Mouse (Mus musculus) left cerebral cortex, postnatal 4 days (tissue): Measurements from ENCODE around the gene Fam241a. TPM values are rescaled to one million over a fixed set of nuclear protein-coding genes. Genes with fewer than 3 reads are reported as not detected.

Experiments used
- DNase-seq: peaks from one replicate; pipeline ENCODE4 v3.0.0-alpha.2; 2022
- intact Hi-C: fragments of 180-260 bp; cut with DNase I; formaldehyde crosslinking; loops from one replicate; pipeline ENCODE4 v1.15.1; 2025
- total RNA-seq, 2 experiments: library from RNA; stranded (reverse); gene quantifications; 2 replicates each; pipeline ENCODE4 v1.2.3; 2021

The Fam241a gene
- total RNA-seq, 2 experiments from 2014 or later, result 11.0 to 13.2 TPM

DNA sequence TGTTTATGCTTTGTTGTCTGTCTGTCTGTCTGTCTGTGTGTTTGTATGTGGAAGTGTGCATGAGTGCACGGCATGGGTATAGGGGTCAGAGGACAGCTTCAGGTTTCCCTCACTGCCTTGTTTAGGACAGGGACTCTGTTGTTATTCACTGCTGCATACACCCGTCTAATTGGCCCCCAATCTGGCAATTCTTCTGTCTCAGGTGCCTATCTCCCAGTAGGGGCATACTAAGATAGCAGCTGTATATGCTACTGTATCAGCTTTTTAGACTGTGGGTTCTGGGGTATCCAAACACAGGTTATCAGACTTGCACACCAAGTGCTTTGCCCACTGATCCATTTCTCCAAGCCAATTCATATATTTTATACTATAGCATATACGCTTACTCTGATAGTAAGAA, 16.2 kb downstream of the Fam241a start:
- intact Hi-C loops, result no loop called here
- DNase-seq, result no peak

DNA sequence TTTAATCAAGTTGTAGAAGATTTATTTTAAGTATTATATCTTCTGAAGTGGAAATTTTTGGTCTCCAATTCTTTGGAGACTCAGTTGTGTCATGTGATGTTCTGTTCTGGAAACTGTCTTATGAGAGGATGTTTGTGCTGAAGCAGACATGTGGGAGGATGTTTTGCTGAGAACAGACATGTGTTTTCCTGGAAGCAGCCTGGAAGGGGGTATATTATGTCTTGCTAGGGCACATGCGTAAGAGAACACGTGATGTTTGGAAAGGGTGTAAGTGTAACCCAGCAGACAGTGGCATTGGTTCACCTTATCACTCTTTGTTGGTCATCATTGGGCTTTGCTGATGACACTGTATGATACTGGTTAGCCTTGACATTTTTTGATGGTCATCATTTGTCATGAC, 20.6 kb downstream of the Fam241a start:
- intact Hi-C loops, result no loop called here
- DNase-seq, result no peak

DNA sequence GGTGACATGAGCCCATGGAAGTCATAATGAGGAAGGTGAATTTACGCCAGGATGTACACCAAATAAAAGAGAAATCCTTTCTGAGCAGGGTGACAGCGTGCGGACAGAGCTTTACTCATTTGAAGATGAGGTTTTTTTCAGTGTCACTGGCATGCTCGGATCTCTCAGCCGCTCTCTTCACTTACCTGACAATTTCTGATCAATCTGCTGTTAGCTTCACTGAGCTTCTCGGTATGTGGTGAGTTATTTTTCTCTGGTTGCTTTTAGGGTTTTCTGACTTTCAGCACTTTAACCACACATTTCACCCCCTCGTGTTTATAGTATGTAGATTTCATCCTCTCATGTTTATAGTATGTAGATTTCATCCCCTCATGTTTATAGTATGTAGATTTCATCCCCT, 21.1 kb downstream of the Fam241a start:
- DNase-seq, result no peak
- intact Hi-C loops, result no loop called here

DNA sequence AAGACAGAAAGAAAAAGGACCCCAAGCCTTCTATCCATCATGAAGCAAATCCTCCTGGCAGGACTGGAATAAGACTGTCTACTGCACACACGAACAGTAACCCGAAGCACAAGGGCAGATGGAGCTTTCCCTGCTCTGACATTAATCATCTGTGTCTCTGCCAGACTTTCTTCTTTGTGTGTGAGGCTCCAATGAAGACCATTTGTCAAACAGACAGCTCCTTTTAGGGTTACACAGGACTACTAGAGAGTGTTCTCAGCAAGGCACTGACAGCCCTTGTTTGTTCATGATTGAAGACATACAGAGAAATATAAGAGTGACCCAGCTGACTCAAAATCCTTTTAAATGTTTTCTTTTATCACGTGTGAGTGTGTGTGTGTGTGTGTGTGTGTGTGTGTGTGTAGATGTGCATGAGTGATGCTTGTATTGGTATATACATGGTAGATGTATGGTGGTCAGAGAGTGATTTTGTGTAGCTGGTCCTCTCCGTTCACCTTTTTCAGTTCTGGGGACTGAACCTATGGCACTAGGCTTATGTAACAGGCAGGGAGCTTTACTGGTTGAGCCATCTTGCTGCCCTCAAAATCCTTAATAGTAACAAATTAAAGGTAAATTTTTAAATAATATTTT, 21.8 kb downstream of the Fam241a start:
- intact Hi-C loops, result no loop called here
- DNase-seq, result no peak

DNA sequence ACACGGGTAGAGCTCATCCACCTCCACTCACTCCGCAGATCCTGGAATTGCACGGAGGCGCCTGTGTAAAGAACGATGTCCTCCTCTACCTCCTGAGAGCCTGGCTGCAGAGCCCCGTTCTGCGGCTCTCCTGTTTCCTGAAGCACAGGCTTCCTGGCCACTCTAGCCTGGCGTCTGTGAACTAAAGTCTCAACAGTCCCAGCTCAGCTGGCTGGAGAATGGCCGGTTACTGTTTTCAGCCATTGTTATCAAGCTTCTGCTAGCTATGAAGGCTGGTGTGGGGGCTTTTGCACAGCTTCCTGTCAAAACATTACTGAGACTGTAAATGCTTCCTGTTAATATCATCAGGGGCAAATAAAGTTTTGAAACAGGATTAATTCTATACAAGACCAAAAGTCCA, 24.5 kb downstream of the Fam241a start:
- intact Hi-C loops, result no loop called here
- no peak for DNase-seq

DNA sequence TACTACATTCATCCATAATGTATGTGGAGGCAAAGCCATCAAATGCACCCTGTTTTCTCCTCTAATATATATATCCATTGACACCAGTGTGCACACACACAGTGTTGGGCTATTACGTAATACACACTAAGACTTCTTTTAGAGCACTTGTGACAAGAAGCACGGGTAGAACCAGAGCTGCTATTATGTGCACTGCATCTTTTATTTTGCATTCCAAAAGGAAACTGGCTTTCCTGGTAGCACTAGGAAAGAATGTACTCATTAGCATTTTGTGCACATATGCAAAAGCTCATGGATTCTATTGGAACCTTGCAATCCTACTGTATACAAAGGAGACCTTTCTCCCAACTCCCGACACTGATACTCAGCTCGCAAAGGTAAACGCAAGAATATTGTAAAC, 27.2 kb downstream of the Fam241a start:
- intact Hi-C loops, result no loop called here
- no peak for DNase-seq

DNA sequence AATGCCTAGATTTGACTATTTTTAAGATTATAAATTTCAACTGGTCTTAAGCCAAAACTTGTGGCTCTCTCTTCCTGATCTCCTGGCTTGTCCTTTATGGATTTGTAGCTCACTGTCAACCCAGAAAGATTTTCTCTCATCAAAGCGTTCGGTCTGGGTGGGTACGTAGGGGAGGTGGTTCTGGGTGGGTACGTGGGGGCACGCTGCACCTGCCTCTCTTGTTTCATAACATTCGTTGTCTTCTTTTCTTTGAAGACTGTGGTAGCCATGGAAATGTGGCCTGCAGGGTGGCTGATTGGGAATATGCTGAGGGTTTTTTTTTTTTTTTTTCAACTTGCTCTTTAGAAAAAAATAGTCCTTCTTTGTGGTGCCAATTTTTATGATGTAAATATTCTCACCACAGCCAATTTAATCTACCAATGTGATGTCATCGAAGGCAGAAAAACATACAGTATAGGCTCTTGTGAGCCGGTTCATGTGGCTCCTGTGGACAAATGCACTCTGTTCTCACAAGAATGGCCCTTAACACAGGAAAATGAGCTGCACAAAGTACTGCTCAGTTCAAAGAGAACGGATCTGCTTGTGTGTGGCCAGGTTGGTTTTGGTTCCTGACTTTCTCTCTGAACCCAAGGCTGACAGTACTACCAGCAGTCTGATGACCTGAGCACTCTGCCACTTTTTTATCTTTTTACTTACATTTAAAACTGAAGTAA, 27.9 kb downstream of the Fam241a start:
- intact Hi-C loops, result no loop called here
- DNase-seq, result no peak

DNA sequence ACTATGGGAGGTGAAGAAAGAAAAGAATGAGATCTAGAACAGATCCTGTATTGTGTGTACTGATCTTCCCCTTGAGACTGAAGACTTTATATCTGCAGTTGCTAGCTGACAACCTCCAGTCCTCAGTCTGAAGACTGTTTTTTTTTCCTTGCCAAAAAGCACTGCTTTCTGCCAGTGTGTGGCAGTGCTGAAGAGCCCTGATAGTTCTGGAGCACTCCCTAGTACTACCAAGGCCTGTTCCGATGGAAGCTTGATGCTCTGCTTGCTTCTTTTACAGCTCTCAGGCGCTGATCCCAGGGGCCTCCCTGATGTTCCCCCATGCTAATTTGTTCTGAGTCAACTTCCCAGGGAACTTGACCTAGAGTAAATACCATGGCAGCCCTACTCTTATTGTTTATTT, 31.9 kb downstream of the Fam241a start:
- DNase-seq, result no peak
- intact Hi-C loops, result no loop called here

DNA sequence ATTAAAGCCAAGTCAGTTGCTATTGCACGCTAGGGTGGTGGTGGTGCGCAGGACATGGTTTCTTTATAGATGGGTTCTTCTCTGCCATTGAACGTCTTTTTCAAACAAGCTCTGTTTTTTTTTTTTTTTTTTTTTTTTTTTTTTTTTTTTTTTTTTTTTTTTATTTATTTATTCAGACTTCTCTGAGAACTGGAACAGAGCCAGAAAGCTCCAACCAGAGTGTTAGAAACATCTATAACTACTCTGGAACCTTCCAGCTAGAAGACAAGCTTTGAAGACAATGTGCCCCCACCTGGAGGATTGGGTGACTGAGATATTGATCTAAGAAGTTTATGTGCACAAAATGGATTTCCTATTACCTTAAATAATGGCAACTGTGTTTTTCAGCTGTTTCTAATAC, 32.6 kb downstream of the Fam241a start:
- no peak for DNase-seq
- intact Hi-C loops, result no loop called here

DNA sequence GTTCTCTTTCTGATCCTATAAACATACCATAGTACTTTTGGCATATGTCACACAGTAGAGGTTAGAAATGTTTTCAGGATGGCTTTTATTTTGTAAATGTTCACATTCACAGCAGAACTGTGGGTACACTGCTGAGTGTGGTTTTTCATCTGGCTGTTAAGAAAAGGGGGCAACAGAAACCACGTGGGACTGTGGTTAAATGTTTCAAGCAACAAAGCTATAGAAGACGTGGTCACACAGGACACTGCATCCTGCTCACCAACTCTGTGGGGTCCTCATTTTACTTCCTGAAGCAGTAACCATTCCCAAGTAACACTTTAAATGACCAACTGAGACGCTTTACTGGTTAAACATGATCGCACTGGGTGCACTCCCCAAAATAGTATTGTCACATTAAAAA, 33.6 kb downstream of the Fam241a start:
- DNase-seq, result no peak
- intact Hi-C loops, result no loop called here

DNA sequence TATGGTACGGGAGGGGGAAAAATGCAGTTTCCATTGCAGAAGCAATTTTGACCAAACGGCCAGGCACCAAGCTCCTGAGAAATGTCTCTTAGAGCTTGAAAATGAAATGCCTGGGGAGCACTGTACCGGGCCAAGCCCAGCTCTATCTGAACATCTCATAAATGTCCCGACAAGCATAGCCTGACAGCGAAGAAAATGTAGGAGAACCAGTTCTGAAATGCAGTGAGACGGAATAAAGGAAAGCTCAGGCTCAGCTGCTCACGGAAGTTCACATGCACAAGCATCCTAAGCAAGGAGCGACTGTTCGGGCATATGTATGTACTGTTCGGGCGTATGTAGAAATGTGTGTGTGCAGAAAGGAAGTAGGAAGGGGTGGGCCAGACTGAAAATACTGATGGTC, 34.8 kb downstream of the Fam241a start:
- intact Hi-C loops, result no loop called here
- DNase-seq, result no peak

DNA sequence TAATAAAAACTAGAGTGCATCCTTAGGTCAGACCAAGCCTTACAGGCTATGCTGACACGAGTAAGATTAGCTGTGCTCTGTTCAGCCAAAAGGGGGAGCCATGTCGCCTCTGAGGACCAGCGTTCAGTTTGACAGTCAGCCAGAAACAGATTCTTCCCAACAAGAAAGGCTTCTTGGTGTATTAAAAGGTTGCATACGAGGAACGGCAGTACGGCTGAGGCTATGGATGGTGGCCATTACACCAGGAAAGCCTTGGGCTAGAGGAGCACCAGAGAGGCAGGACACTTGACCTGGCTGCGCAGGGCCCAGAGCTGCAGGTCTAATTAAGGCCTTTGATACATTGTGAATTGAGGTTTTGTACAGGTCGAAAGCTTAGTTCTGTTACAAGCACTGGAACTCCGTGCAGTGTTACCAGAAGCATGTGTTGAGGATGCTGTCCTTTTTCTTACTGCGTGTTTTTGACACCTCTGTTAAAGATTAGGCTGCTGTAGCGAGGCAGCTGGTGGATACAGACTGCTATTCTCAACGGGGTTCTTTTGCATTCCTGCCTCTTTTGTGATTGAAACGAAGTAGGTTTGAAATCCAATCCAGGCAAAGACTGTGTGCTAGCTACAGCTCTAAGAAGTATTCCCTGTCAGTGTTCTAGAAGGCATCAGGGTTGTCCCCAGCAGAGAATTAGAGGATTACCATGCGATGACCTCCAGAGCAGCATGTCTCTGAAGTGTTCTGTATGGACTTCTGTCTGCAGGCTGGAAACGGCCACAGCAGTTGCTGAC, 42.5 kb downstream of the Fam241a start:
- peak; percentile 78 for DNase-seq
- intact Hi-C loops, result loop anchor here (5.0 to 10.0 kb wide), 2 partner anchors 51 to 94 kb away; no protein-coding TSS in a partner anchor

DNA sequence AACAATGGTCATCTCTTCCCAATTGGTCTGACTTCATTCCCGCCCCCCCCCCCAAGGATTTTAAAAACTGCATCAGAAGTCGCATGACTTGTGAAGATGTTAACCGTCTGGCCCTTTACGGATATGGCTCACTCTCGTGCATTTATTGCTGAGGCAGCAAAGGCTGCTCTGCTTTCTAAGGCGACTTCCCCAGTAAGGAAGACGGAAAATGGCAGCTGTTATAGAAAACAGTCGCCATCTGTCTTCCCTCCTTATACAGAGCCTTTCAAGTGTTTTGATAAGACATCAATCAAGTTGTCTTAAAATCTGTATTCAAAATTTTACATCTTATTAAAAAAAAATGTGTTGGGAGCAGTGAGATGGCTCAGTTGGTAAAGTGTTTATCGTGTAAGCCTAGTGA, 43.4 kb downstream of the Fam241a start:
- no peak for DNase-seq
- intact Hi-C loops, result loop anchor here (5.0 to 10.0 kb wide), 2 partner anchors 52 to 95 kb away; no protein-coding TSS in a partner anchor

DNA sequence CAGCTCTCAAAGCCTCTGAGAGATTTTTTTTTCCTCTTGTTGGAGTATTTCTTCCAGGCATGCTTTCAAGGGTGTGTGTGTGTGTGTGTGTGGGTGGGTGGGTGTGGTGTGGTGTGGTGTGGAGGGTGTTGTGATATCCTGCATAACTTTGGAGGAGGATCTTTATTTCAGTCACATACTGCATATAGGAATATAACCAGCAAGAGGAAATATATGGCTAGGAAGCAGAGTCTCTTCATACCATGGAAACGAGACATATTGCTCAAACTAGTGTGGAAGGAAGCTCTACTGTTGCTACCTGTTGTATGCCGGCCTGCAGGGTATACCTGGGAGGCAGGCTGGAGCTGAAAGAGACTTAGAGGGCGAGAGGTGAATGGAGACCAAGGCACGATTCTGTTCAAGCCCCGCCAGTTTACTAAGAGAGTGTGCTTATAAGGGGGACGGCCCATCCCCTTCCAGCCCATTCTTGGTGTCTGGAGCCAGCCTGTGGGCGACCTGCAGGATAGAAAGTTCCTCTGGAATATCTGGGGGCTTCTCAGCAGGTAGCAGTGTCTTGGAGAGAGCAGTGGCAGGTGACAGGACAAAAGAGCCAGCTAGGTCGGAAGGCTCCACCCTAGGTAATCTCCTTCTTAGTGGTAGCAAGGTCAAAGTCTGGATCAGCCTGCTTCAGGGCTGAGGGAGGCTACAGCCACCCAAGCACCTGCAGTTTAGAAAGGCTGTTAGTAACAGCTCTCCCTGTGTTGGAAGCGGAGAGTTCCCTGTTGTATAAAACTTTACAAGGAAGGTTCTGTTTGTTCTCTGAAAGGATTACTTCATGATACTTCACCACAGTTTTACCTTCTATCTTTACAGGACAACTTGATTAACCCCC, 45.1 kb downstream of the Fam241a start:
- DNase-seq, result no peak
- intact Hi-C loops, result loop anchor here (5.0 to 10.0 kb wide), 2 partner anchors 54 to 96 kb away; no protein-coding TSS in a partner anchor

DNA sequence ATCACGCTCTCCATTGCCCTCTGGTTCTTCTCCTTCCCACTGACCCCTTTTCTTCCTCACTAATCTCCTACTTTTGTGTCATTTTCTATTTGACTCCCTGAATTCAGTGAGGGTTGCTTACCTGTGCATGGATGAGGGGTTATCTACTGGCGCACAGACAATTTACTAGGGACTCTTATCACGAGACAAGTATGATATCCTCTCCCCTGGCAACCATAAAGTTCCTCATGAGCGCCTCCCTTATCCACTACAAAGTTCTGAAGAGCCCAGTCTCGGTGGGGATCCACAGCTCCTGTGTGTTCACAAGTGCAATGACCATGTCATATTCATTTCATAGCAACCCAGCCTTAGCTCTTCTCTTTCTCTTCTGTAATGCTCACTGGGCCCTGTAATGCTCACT, 46.2 kb downstream of the Fam241a start:
- intact Hi-C loops, result loop anchor here (5.0 to 10.0 kb wide), 2 partner anchors 55 to 97 kb away; no protein-coding TSS in a partner anchor
- no peak for DNase-seq

DNA sequence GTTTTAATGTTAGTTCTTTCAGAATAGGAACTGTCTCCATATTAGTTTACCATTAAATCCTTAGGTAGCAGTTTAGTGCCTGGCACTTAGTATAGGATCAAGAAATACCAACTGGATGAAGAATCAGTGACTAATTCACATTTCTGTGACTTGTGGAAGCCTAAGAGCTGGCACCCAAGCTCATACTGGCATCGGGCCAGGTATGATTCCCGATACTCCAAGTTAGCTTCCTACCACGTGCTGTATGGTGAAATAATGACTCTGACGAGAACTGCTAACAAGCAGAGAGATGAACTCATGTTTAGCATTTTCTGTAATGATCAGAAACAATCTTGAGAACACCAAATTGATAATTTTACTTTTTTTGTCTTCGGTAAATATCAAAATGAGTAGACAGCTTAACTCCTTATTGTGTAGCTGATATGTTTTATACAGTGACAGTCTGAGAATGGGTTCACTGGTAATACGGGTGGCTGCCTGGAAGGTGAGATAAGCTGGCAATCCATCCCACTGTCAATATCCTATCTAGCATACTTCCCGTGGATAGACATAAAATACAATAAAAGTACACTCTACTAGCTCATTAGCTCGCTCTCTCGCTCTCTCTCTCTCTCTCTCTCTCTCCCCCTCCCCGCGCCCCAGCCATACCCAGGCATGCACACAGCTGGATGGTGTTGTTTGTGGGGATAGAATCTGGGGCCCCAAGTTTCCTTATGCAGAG, 47.9 kb downstream of the Fam241a start:
- intact Hi-C loops, result no loop called here
- DNase-seq, result peak; percentile 9

DNA sequence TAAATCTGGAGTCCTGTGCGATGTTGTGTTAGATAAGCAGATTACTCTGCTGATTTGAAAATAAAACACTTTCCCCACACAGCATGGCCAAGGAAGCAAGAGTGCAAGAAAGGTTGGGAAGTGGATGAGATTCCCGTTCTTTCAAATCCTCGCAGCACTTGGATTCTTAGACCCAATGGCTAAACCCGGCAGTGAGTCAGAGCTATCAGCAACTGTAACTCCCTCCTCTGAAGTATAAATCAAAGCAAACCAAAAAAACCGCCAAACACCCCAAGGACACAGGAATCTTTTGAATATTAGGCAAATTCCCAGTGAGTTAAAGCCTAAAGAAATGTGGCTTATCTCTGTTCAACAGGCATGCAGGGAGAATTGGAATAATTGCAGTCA, 52.2 kb downstream of the Fam241a start:
- intact Hi-C loops, result no loop called here
- DNase-seq, result no peak

DNA sequence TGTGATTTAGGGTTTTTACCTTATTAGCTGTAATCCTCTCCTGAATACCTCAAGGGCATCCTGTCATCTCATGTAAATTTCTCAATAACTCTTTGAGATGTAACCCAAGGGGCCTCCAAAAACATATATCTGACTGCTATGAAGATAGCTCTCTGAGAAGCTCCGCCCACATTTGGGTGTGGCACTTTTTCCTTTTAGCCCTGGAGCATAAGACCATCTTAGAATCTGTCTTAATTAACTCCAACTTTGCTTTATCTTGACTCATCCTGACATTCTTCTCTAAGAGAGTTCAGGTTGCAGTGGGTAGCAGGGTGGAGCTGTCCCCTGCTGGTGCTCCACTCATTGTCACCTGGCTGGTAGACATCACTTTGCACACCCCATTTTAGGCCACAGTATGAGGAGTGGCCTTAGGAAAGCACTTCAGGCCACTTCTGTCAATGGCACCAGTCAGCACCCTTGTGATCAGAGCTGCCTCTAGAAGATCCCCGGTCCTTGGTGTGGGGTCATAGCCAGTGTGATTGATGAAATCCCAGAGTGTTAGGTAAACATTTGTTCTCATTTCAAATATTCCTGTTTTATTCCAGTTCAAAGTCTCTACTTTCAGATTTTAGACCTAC, 52.7 kb downstream of the Fam241a start:
- no peak for DNase-seq
- intact Hi-C loops, result no loop called here

DNA sequence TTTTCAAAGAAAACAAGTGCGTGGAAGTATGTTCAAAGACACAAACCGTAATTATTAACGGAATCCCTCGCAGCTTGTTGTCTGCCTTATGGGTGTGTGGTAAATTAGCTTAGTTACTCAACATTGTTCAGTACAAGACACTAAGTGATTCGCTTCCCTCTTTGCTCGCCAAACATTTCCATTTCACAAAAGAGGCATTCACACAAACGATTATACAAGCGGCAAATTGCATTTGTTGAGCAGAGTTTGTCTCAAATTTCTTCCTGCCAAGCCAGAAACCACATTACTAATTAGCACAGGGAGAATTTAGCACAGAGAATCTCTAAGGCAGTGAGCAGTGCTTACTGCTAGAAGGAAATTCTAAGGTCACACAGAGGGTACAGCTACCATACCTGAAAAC, 54.2 kb downstream of the Fam241a start:
- intact Hi-C loops, result no loop called here
- DNase-seq, result no peak
